Mouse (Mus musculus): ENCODE results near the gene Cep89. TPM values are rescaled to one million over a fixed set of nuclear protein-coding genes. Genes with fewer than 3 reads are reported as not detected.
A peak's percentile ranks its signal among the peaks of the same experiment; 100 is the strongest.

The Cep89 gene
- 52.7 and 54.1 TPM in 2 replicates for polyA plus RNA-seq (2015; fragmentation: Nextera tagmentation; extraction: Ambion mirVana)

DNA sequence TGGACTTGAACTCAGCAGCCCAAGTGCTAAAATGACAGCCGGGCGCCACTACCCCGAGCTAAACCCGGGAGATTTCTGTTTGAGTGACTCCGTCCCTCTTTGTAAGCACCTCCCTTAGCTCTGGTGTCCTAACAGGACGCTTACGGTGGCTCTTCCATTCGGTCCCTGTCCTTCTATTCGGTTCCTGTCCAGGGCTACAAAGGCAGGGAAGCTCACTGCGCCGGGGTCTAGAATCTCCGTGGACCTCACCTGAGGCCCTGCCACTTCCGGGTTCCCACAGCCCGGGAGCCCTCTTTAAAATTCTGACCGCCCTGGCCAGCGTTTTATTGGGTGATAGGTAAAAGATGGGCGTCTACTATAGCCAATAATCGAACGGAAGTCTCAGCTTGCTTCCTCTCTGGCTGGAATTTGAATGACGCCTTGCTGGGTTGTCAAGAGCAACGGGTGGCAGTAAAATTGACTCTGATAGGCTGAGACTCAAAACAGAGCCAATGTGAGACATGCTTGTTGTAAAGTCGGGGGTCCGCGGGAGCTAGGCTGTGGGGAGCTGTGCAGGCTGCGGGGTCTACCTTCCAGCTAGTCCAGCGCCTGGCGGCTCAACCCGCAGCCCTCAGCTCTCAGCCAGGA is at the start of gene Cep89, which contains the start of gene Faap24:
Gene Cep89 (plus strand): TSS at position 494 of the 627 bp plus-strand sequence.
Gene Faap24 (minus strand): TSS at position 295 of the 627 bp plus-strand sequence.
- Histone ChIP-seq H3K4me2 (peak within 1 kb of the TSS; percentile 88), H3K9me3 (no peaks in the 10 kb centered on the region), H3K9ac (peak within 1 kb of the TSS; percentile 83), H3K4me1 (peaks cover 20% of the 10 kb centered on the region), H3K4me3 (peak within 1 kb of the TSS; percentile 70), H3K27ac (no peak within 1 kb of the TSS; the same call in 1 of the 2 replicates), H3K36me3 (peaks cover 42% of the 10 kb centered on the region), H3K27me3 (no peaks in the 10 kb centered on the region)
- WGBS: under 1% methylated on average over 28 of the region's 28 CpGs
- ATAC-seq (ENCODE audit: insufficient number of reproducible peaks, insufficient read depth, low FRiP score, low TSS enrichment, low read depth): peak; percentile 93

DNA sequence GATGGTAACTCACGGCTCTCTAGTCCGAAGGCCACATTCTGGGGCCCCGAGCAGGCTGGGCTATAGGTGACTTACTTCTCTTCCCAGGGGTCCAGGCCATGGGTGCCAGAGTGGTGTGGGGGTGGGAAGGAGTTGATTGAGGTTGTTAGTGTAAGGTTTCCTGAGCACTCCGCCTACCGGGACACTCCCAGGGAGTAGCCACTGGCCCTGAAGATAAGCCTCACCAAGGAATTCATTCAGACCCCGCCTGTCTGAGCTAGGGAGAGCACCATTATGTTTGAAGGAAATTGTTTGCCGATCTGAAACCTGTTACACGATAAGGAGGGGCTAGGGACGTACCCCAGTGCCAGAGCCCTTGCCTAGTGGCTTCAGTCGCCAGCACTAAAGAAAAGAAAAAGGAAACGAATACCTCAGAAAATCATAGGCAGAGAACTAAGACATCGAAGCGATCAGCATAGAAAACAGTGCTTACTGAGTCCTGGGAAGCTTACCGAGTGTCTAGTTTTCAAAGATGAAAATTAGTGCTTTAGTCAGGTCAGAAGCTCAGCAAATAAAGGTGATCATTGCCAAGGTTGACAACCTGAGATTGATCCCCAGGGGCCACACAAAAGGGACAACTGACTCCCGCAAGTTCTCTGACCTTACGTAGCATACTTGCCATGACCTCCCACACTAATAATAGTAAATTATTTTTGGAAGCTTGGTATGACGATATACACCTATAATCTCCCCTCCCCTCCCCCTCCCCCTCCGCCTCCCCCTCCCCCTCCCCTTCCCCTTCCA is 48.7 kb upstream of the Cep89 start:
- no peaks in the 10 kb centered on the region for H3K27me3 ChIP-seq
- WGBS: 67% methylated on average over 18 of the region's 18 CpGs
- H3K27ac ChIP-seq: no peak overlapping the region
- peaks cover 3% of the 10 kb centered on the region; the same call in 1 of the 2 replicates for H3K9me3 ChIP-seq
- no peak overlapping the region for H3K4me3 ChIP-seq
- no peak overlapping the region for H3K9ac ChIP-seq
- H3K36me3 ChIP-seq: no peaks in the 10 kb centered on the region
- no peak overlapping the region for H3K4me2 ChIP-seq
- no peak for ATAC-seq (ENCODE audit: insufficient number of reproducible peaks, insufficient read depth, low FRiP score, low TSS enrichment, low read depth)
- no peaks in the 10 kb centered on the region for H3K4me1 ChIP-seq

DNA sequence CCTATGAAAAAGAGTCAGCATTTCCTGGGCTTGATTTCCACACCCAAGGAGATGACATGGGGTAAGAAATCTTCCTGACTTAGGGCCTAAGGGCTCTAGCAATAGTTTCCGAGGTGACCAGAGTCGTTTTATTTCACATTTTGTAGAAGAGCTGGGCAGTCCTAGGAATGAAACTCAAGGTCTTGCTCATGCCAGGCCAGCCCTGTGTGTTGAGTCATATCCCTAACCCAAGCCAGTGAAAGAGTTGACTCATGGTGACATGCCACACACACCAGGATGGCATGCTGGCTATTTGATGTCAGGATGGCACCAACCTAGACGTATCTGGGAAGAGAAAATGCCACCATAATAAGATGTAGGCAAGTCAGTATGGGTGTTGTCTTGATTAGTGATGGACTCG is 47.8 kb upstream of the Cep89 start:
- no peak overlapping the region for H3K4me2 ChIP-seq
- H3K4me1 ChIP-seq: no peaks in the 10 kb centered on the region
- no peak for ATAC-seq (ENCODE audit: insufficient number of reproducible peaks, insufficient read depth, low FRiP score, low TSS enrichment, low read depth)
- H3K27ac ChIP-seq: no peak overlapping the region
- WGBS: 87% methylated on average over 4 of the region's 4 CpGs
- H3K9ac ChIP-seq: no peak overlapping the region
- H3K9me3 ChIP-seq: peaks cover 3% of the 10 kb centered on the region; the same call in 1 of the 2 replicates
- H3K4me3 ChIP-seq: no peak overlapping the region
- H3K27me3 ChIP-seq: no peaks in the 10 kb centered on the region
- no peaks in the 10 kb centered on the region for H3K36me3 ChIP-seq

DNA sequence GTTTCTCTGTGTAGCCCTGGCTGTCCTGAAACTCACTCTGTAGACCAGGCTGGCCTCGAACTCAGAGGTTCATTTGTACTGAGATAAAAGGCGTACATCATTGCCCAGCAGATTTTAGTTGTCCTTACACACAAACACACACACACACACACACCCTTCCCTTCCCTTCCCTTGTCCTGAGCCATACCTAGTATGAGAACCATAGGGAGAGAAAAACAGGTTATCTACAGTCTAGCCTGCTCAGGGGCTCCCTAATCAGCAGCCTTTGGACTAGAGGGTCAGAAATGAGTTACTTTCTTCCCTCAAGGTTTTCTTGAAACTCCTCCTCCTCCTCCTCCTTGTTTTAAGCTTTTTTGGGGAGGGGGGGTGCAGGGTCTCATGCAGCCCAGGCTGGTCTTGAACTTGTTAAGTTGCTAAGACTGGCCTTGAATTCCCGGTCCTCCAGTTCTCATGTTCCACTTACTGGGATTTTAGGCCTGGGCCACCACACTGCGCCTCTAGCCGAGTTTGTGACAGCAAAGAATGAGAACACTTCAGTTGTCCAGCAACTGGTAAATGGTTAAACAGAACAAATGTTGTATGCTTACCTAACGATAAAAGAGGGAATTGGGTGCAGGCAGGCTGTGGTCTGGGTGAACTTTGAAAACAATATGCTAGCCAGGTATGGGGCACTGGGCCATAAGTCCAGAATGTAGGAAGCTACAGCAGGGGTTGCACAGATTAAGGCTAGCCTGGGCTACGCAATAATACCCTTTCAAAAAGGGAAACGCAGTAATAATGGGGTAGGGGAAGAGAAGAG is 46.8 kb upstream of the Cep89 start:
- H3K36me3 ChIP-seq: no peaks in the 10 kb centered on the region
- ATAC-seq (ENCODE audit: insufficient number of reproducible peaks, insufficient read depth, low FRiP score, low TSS enrichment, low read depth): no peak
- 89% methylated on average over 8 of the region's 8 CpGs for WGBS

DNA sequence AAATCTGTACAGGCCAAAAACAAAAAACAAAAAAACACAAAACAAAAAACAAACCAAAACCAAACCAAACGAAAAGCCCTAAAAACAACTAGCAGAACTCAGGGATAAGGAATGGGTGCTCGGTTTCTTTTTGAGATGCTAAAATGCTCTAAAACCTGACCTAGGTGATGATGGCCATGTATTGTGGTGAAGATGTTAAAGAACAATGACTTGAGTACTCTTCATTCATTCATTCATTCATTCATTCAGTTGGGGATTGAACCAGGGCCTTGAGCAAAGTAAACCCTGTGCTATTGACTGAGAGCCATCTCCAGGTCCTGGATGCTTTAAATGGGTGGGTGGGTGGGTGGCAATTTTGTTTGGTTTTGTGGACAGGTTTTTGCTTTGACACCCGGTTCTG is 45.7 kb upstream of the Cep89 start:
- no peak overlapping the region for H3K4me3 ChIP-seq
- WGBS: 87% methylated on average over 3 of the region's 3 CpGs
- no peak overlapping the region for H3K4me2 ChIP-seq
- H3K36me3 ChIP-seq: no peaks in the 10 kb centered on the region
- no peak overlapping the region for H3K9ac ChIP-seq
- H3K27me3 ChIP-seq: no peaks in the 10 kb centered on the region
- no peak overlapping the region for H3K27ac ChIP-seq
- H3K9me3 ChIP-seq: peaks cover 3% of the 10 kb centered on the region; the same call in 1 of the 2 replicates
- no peak for ATAC-seq (ENCODE audit: insufficient number of reproducible peaks, insufficient read depth, low FRiP score, low TSS enrichment, low read depth)
- 0 out of 2 replicates have a peak, but pooled peaks cover 3% of the 10 kb centered on the region for H3K4me1 ChIP-seq

More for the DNA sequence above, 46.8 kb upstream of the Cep89 start:
- Histone ChIP-seq H3K9me3 (peaks cover 3% of the 10 kb centered on the region; the same call in 1 of the 2 replicates), H3K4me2 (no peak overlapping the region), H3K27me3 (no peaks in the 10 kb centered on the region), H3K9ac (no peak overlapping the region), H3K4me3 (no peak overlapping the region), H3K27ac (no peak overlapping the region), H3K4me1 (no peaks in the 10 kb centered on the region)

DNA sequence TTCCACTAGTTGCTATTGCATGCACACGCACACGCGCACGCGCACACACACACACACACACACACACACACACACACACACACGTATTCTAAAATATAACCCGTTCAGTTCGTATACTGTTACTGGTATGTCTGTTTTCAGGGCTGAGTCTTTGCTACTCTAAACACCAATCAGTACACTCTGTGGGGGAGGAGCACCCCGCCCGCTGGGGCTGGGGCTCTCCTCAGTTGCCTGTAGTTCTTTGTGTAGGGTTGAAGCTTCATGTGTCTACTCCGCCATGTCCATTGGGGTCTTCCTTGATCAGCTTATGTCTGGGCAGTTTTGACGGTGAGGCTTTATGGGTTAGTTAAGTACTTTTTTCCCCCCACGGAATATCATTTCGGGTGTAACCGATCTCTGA is 43.5 kb upstream of the Cep89 start:
- 0 out of 2 replicates have a peak, but pooled peaks cover 3% of the 10 kb centered on the region for H3K4me1 ChIP-seq
- no peak for ATAC-seq (ENCODE audit: insufficient number of reproducible peaks, insufficient read depth, low FRiP score, low TSS enrichment, low read depth)
- H3K9me3 ChIP-seq: no peaks in the 10 kb centered on the region
- 90% methylated on average over 15 of the region's 15 CpGs for WGBS
- H3K4me3 ChIP-seq: no peak overlapping the region
- no peak overlapping the region for H3K4me2 ChIP-seq
- H3K27me3 ChIP-seq: no peaks in the 10 kb centered on the region
- no peak overlapping the region for H3K9ac ChIP-seq
- H3K27ac ChIP-seq: no peak overlapping the region
- H3K36me3 ChIP-seq: no peaks in the 10 kb centered on the region

DNA sequence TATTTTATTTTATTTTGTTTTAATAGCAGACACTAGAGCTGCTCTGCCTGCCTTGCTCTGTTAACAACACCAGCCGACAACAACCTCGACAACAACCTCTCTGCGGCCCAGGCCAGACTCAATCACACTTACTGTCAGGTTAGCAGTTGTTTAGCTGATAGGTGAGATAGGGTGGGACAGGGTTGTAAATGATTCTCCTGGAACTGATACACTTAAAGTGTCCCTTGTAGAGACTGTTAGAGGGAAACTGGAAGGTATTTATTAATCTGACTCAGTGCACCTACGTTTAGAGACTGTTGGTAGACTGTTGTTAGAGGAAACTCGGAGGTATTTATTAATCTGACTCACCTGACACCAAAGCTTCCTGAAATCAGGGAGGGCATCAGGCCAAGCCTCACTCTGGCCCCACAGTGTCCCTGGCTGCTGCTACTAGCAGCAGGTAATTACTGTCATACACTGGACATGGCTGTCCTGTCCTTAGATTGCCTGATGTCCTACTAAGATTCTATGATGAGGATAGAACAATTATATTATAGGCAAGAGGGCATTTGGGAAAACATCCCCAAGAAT is 41.4 kb upstream of the Cep89 start:
- no peaks in the 10 kb centered on the region for H3K9me3 ChIP-seq
- H3K9ac ChIP-seq: no peak overlapping the region
- no peak for ATAC-seq (ENCODE audit: insufficient number of reproducible peaks, insufficient read depth, low FRiP score, low TSS enrichment, low read depth)
- H3K4me3 ChIP-seq: no peak overlapping the region
- no peak overlapping the region for H3K27ac ChIP-seq
- H3K36me3 ChIP-seq: no peaks in the 10 kb centered on the region
- 78% methylated on average over 5 of the region's 5 CpGs for WGBS
- H3K4me1 ChIP-seq: 0 out of 2 replicates have a peak, but pooled peaks cover 3% of the 10 kb centered on the region
- no peak overlapping the region for H3K4me2 ChIP-seq
- H3K27me3 ChIP-seq: no peaks in the 10 kb centered on the region

DNA sequence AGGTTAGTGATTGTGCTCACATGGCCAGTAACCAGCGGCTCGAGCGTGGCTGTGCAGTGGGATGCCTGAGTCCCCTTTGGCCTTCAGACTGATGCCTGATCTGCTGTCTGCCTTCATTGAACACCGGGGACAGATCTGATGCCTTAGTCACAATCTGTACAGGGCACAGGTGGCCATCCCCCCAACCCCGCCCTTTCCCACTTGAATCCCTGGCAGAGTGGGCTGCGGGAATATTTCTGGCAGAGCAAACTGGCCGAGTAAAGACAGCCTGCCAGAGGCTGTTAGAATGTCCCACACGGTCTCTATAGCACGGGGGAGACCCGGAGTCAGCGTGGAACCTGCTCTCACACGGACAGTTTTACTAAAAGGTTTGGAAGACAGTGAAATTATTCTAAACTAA is 39.2 kb upstream of the Cep89 start:
- Histone ChIP-seq H3K4me3 (no peak overlapping the region), H3K9ac (no peak overlapping the region), H3K36me3 (no peaks in the 10 kb centered on the region), H3K4me1 (0 out of 2 replicates have a peak, but pooled peaks cover 3% of the 10 kb centered on the region), H3K27me3 (no peaks in the 10 kb centered on the region), H3K4me2 (no peak overlapping the region), H3K9me3 (no peaks in the 10 kb centered on the region), H3K27ac (no peak overlapping the region)
- 88% methylated on average over 12 of the region's 12 CpGs for WGBS
- ATAC-seq (ENCODE audit: insufficient number of reproducible peaks, insufficient read depth, low FRiP score, low TSS enrichment, low read depth): no peak

DNA sequence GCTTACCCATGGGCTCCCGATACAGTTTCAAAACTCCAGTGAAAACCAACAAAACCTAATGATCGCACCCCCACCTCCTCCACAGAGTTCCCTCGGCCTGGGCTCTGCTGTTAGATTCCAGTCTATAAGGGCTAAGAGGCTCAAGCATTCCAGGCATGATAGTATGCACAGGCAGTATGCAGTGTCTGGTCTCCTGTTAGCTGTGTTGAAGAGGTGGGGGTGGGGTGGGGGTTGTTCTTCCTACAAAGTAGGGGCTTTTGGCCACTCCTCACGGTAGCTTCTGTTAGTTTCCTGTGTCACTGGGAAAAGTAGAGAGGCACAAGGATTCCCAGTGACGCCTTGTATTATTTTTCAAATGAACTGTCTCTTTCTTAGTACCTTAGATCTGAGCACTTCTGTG is 34.6 kb upstream of the Cep89 start:
- Histone ChIP-seq H3K4me1 (no peaks in the 10 kb centered on the region; the same call in 1 of the 2 replicates), H3K4me3 (no peak overlapping the region), H3K36me3 (no peaks in the 10 kb centered on the region), H3K9me3 (no peaks in the 10 kb centered on the region), H3K4me2 (no peak overlapping the region), H3K27me3 (no peaks in the 10 kb centered on the region), H3K9ac (no peak overlapping the region), H3K27ac (no peak overlapping the region)
- no peak for ATAC-seq (ENCODE audit: insufficient number of reproducible peaks, insufficient read depth, low FRiP score, low TSS enrichment, low read depth)
- 59% methylated on average over 5 of the region's 5 CpGs for WGBS

DNA sequence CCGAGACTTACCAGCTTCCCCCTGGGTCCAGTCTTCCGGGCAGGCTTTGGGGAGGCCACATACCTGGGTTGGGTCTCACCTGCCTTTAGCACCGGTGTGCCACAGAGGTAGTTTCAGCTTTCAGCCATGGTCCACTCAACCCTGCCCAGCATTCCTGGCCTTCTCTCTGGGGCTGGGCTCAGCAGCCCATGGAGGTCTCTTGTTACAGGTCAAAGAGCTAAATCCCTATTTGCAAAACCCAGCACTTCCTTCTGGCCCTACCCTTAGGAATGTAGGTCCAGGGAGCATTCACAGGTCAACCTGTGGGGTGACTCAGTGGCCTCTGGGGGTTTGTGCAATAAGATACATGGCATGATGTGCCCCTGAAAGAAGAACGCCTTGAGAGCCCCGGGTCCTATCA is 34.0 kb upstream of the Cep89 start:
- Histone ChIP-seq H3K4me2 (no peak overlapping the region), H3K27me3 (no peaks in the 10 kb centered on the region), H3K9ac (no peak overlapping the region), H3K4me3 (no peak overlapping the region), H3K9me3 (no peaks in the 10 kb centered on the region), H3K36me3 (no peaks in the 10 kb centered on the region), H3K27ac (no peak overlapping the region), H3K4me1 (no peaks in the 10 kb centered on the region; the same call in 1 of the 2 replicates)
- ATAC-seq (ENCODE audit: insufficient number of reproducible peaks, insufficient read depth, low FRiP score, low TSS enrichment, low read depth): no peak
- WGBS: 58% methylated on average over 5 of the region's 5 CpGs
